Mouse (Mus musculus) stomach, adult 2 months (tissue): Measurements from ENCODE around the gene 2210011C24Rik. TPM values are rescaled to one million over a fixed set of nuclear protein-coding genes. Genes with fewer than 3 reads are reported as not detected.

Source experiments
- polyA plus RNA-seq: library from polyadenylated mRNA; depleted of rRNA; stranded (reverse); fragments of >200 nt; gene quantifications from 2 replicates; pipeline ENCODE4 v1.2.3, GENCODE M21; 2012; rRNA removed

Gene 2210011C24Rik
- polyA plus RNA-seq: 17.9 and 33.1 TPM in 2 replicates

DNA sequence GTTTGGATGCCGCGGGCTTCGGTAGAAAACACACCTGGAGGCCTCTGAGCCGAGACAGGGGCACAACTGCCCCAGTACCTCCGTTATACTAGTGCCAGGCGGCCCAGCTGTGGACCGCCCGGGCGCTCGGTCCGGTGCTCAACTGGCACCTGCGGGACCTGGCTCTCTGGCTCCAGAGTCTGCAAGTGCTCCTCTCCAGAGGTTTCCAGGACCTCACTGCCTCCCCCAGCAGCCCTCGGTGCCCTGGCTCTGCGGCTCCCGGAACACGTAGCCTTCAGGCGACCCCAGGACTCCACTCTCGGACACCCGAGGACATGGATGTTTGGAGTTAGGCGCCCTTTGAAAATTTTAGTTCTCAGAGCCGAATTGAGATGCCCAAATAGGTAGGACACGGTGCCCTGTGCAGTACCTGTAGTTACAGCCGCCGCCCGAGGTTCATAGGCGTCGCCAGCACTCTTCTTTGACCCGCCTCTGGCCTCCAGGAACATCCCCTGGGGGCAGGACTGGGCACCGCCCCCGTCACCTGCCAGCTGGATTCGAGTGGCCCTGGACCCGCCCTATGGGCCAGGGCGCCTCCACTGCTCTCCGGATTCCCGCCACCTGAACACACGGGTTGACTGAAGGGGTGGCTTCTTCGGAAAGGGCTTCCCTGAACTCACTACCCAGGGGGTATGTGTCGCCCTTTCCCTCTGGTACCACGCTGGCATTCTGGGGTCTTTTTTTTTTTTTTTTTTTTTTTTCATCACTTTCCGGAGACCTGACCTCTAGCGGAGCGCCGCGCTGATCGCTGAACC lies at the start of gene 2210011C24Rik:
Gene 2210011C24Rik (minus strand): TSS at position 467 of the 794 bp plus-strand sequence.

DNA sequence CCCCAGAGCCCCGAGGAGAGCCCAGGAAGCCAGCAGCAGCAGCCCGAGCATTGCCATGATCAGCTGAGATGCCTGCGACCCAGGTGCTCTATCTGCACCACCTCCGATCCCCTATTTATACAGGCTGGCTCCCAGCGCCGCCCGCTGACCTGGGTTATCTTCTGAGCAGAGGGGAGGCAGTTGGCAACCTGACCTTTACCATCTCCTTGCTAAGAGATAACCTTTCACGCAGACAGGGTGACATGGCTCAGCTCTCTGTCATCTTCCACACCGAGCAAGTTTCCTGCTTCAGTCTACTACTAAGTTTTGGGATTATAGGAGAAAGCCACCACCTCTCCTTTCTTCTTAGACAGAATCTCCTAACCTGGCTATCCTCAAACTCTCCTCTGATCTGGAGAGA lies 32.9 kb upstream of the 2210011C24Rik start, which contains the start of gene Rln3:
Gene Rln3 (minus strand): TSS at position 101 of the 400 bp plus-strand sequence.

DNA sequence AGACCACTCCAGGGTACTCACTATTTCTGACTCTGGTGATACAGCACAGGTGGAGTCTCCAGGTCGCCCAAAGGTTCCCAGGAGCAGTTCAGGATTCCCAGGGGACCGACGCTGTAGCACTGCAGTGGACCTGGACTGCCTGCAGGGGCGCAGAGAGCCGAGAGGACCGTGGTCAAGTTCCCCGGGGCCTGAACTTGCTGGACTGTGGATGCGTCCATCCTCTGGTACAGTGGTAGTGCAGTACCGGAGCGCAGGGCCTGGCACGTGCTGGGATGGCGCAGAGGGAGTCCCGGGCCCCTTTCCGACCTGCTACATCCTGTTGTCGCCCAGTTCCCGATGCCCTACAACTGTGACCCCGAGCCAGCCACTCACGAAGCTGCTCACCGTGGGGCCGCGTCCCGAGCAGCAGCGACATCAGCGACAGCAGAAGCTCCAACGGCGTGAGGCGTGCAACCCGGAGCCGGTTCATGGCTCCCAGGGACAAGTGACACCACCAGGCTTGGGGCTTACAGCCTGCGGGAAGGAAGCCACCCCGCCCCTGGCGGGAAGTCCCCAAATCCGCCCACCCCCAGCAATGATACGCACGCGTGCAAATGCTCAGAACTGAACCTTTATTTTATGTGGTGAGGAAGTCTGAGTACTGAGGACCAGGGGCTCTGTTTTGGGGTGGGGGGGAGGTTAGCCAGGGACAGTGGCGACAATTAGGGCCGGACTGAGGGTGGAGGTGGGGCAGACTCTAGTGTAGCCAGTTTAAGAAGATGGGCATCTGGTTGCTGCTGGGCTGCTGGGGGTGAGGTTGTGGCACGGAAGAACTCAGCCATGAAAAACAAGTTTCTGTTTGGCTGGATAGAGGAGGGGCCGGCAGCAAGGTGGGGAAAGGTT lies 30.3 kb upstream of the 2210011C24Rik start, which contains the start of gene Il27ra:
Gene Il27ra (minus strand): TSS at position 524 of the 882 bp plus-strand sequence.

DNA sequence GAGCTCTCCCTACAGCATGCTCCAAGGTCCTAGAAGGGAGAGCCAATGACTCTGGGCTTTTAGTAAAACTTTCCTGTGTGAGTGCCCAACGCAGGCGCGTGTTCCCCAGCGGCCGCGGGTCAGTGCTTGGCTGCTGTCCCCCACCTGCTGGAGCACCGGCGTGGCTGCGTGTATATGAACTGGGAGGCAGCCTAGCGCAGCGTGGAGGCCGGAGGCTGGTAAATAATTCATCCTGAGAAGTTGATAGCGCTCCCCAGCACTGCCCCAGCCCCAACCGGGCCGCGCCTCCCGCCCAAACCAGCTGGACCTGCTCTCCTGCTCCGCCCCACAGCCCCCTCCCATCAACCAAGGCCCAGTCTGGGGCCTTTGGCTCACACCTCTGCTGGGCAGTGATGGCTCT lies 9.1 kb upstream of the 2210011C24Rik start, which contains the start of gene Palm3:
Gene Palm3 (plus strand): TSS at position 376 of the 400 bp plus-strand sequence.

DNA sequence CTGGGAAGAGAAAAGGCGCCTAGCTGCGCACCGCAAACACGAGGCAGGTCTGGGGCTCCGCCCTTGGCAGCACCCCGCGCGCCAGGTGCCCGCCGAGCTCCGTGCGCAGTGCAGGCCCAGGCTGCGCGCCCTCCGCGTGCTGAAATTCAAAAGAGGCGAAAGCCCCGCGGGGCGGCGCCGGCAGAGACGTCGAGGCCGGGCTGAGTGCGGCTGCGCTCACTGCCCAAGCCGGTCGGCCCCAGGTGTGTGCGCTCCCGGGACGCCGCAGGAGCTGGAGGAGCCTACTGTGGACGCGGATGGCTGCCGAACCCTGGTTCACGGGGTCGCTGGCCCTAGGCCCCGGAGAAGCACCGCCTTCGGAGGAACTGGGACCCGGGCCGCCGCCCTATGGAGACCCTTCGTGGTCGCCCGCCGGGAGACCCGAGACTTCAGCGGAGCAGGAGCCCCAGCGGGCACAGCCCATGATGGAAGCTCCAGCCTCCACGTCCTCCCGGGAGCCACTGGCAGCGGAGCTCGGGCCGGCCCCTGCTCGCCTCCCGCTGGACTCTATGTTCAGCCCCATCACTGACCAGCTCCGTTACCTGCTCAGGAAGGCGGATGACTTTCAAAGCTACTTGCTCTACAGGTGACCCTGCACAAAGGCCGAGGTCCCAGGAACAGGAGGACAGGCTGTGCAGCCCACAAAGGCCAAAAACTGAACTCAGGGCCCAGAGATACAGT lies 10.5 kb downstream of the 2210011C24Rik start, which contains the start of gene 1700067K01Rik:
Gene 1700067K01Rik (plus strand): TSS at position 222 of the 720 bp plus-strand sequence.

DNA sequence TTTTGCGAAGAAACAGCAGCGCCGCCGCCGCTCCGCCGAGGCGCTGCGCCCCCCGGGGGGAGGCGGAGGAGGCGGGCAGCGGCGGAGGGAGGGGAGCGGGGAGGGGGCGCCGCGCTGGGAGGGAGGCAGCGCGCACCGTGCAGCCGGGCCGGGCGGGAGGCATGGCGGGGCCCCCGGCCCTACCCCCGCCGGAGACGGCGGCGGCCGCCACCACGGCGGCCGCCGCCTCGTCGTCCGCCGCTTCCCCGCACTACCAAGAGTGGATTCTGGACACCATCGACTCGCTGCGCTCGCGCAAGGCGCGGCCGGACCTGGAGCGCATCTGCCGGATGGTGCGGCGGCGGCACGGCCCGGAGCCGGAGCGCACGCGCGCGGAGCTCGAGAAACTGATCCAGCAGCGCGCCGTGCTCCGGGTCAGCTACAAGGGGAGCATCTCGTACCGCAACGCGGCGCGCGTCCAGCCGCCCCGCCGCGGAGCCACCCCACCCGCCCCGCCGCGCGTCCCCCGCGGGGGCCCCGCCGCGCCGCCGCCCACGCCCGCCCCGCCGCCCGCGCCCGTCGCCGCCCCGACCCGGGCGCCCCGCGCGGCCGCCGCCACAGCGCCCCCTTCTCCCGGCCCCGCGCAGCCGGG lies 14.3 kb downstream of the 2210011C24Rik start, which contains the start of gene Samd1:
Gene Samd1 (plus strand): TSS at position 162 of the 631 bp plus-strand sequence.

DNA sequence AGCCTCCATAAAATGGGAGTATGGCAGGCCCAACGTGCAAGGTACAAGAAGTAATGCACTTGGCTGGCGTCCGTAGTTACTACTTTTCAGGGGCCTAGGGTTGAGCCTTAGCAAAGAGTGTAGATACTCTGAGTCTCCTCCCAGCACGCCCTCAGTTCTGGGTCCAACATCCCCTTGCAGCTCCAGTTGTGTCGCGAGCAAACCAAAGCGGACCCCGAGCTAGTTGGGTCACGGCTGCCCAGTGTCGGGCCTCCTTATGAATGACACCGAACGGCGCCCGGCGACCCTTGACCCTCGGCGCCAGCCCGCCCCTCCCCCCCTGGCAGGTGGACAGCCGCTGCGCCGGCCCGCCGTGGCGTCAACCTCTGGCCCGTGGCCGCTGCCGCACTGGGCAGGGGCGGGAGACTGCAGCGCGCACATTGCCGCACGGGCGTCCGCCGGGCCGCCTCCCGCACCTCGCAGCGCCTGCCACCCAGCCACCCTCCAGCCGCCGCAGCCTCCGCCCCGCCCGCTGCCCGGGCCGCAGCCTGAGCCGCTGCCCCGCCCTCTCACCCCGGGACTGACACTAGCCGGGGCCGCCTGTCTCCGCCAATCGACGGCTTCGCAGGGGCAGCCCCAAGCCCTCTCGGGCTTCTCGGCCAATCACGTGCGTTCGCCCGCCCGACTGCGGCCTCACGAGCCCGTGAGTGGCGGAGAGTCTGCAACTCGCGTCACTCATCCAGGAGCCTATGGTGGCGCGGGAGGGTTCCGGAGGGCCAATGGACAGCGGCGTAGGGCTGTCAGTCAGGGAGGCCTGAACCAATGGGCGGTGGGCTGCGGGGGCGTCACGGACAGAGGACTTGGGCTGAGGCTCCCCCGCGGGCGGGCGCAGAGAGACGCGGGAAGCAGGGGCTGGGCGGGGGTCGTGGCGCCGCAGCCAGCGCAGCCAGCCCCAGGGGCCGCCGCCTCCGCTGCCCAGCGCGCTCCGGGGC lies 39.5 kb downstream of the 2210011C24Rik start, which contains the start of gene Prkaca:
Gene Prkaca (plus strand): TSS at position 844 of the 971 bp plus-strand sequence.

Other genes starting within 250 kb of the 2210011C24Rik start
- gene Adgrl1, start 112.1 kb downstream of the 2210011C24Rik start, polyA plus RNA-seq: 10.3 and 14.2 TPM in 2 replicates
- 0.30 and 0.56 TPM in 2 replicates for gene Gm10644, start 57.0 kb downstream of the 2210011C24Rik start, polyA plus RNA-seq
- gene Asf1b, start 56.7 kb downstream of the 2210011C24Rik start, polyA plus RNA-seq: 8.1 and 10.6 TPM in 2 replicates
- 27.2 and 27.6 TPM in 2 replicates for gene Prkaca, start 39.2 kb downstream of the 2210011C24Rik start, polyA plus RNA-seq
- gene Samd1, start 14.5 kb downstream of the 2210011C24Rik start, polyA plus RNA-seq: 32.0 and 40.5 TPM in 2 replicates
- 0.24 and 0.40 TPM in 2 replicates for gene 1700067K01Rik, start 10.7 kb downstream of the 2210011C24Rik start, polyA plus RNA-seq
- gene Palm3, start 9.3 kb upstream of the 2210011C24Rik start, polyA plus RNA-seq: 1.7 and 1.8 TPM in 2 replicates
- gene Il27ra, start 30.4 kb upstream of the 2210011C24Rik start, polyA plus RNA-seq: 0.48 and 0.91 TPM in 2 replicates
- 0.22 and 0.30 TPM in 2 replicates for gene Rln3, start 32.8 kb upstream of the 2210011C24Rik start, polyA plus RNA-seq
- gene Gm10643, start 53.0 kb upstream of the 2210011C24Rik start, polyA plus RNA-seq: 0.11 and 0.22 TPM in 2 replicates
- 12.3 and 13.3 TPM in 2 replicates for gene Rfx1, start 54.7 kb upstream of the 2210011C24Rik start, polyA plus RNA-seq
- 24.1 and 24.4 TPM in 2 replicates for gene Dcaf15, start 92.6 kb upstream of the 2210011C24Rik start, polyA plus RNA-seq
- gene Podnl1, start 113.8 kb upstream of the 2210011C24Rik start, polyA plus RNA-seq: 0.61 and 0.99 TPM in 2 replicates
- 25.5 and 27.2 TPM in 2 replicates for gene Cc2d1a, start 135.8 kb upstream of the 2210011C24Rik start, polyA plus RNA-seq
- 0.05 and 0.38 TPM in 2 replicates for gene 4930432K21Rik, start 135.9 kb upstream of the 2210011C24Rik start, polyA plus RNA-seq
- gene Nanos3, start 173.0 kb upstream of the 2210011C24Rik start, polyA plus RNA-seq: 0.49 and 1.1 TPM in 2 replicates
- gene Zswim4, start 224.9 kb upstream of the 2210011C24Rik start, polyA plus RNA-seq: 12.3 and 16.5 TPM in 2 replicates
- 38.9 and 57.5 TPM in 2 replicates for gene D8Ertd738e, start 237.5 kb upstream of the 2210011C24Rik start, polyA plus RNA-seq
- 38.2 and 98.1 TPM in 2 replicates for gene Mri1, start 245.2 kb upstream of the 2210011C24Rik start, polyA plus RNA-seq